Mouse (Mus musculus) granulocyte monocyte progenitor cell, adult 5-6 weeks (primary cell): ENCODE measurements around the gene Prr36. TPM values are rescaled to one million over a fixed set of nuclear protein-coding genes. Genes with fewer than 3 reads are reported as not detected.

Experiments
- ATAC-seq: replicated peaks from 2 replicates; pipeline ENCODE4 v1.8.0; 2016; ENCODE audit warnings: mild to moderate bottlenecking, moderate TSS enrichment, inconsistent platforms; ENCODE audit not compliant: poor library complexity, severe bottlenecking
- total RNA-seq, 2 experiments: library from RNA; stranded (forward) in 1 of 2; stranded (reverse) in 1 of 2; fragments of 200-712, 200-1000 nt in 1 of 2; fragments of >200 nt in 1 of 2; fragmentation: Nextera tagmentation in 1 of 2; gene quantifications; 2 replicates each; pipeline ENCODE4 v1.2.3; 2014 to 2017

Gene Prr36
- total RNA-seq, 2 experiments from 2014 or later: under 0.01 to 0.80 TPM

DNA sequence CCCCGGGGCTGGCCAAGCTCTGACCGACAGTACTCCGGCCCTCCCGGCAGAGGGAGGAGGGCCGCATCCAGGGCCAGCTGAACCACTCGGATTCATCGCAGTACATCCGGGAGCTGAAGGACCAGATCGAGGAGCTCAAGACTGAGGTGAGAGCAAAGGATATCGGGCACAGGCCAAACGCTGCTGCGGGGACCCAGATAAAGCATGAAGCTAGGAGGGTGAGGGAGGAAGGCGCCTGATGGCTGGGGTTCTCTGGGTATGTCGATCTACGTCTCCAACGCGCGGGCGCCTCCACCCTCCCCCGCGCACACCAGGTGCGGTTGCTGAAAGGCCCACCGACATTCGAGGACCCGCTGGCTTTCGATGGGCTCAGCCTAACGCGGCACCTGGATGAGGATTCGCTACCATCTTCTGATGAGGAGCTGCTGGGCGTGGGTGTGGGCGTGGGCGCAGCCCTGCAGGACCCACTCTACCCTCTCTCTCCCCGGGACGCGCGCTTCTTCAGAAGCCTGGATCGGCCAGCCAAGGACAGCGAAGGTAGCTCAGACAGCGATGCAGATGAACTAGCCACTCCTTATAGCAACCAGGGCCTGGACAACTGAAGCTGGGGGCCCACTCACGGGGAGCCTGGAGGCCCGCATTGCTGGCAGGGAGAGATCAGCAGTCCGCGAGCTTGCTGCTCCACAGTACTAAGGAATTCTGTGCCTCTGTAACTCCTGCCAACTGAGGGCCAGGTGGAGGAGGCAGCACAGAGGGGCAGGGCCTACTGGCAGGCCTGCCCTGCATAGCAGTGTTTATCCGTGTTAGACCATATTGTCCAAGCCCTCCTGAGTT lies 10.9 kb downstream of the Prr36 start:
- ATAC-seq: no peak

DNA sequence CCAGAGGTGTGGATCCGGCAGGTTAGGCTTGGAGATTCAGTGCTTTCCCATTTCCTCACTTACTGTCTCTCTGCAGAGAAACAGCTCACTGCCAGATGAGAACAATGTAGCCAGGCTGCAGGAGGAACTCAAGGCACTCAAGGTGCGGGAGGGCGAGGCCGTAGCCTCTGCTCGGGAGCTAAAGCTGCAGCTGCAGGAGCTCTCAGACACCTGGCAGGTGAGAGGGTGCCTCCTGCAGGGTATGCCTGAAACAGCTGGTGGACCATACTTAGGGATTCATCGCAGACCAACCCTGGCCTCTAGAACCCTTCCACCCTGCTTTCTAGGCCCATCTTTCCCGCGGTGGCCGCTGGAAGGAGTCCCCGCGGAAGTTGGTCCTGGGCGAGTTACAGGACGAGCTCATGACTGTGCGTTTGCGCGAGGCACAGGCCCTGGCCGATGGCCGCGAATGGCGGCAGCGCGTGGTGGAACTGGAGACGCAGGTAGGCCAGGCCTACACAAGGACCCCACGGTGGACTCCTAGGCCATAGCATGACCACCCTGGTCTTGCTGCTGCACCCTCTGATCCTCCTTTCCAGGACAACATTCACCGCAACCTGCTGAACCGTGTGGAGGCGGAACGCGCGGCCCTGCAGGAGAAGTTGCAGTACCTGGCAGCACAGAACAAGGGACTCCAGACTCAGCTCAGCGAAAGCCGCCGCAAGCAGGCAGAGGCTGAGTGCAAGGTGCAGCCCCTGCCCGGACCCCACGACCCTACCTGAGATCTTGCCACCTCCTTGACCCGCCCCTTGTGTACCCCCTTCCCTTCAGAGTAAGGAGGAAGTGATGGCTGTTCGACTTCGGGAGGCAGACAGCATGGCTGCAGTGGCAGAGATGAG lies 11.8 kb downstream of the Prr36 start:
- ATAC-seq: no peak

- peak; percentile 89 for ATAC-seq
Observed at GRCm38 (mm10) chr8:4201321-4201720, 15.9 kb downstream of the Prr36 start.

DNA sequence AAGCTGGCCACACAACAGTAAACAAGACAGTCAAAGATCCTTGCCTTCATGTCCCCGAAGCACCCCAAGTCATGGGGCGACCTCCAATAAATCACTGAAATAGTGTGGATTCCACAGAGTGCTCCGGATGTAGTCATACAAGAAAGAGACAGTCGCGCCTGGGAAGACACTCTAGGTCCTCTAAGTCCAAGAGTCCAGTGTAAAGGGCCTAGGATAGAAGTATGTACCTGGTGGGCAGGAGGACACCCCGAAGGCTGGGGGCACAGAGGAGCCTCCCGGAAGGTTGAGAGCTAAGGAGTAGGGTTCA lies 23.7 kb downstream of the Prr36 start:
- no peak for ATAC-seq

DNA sequence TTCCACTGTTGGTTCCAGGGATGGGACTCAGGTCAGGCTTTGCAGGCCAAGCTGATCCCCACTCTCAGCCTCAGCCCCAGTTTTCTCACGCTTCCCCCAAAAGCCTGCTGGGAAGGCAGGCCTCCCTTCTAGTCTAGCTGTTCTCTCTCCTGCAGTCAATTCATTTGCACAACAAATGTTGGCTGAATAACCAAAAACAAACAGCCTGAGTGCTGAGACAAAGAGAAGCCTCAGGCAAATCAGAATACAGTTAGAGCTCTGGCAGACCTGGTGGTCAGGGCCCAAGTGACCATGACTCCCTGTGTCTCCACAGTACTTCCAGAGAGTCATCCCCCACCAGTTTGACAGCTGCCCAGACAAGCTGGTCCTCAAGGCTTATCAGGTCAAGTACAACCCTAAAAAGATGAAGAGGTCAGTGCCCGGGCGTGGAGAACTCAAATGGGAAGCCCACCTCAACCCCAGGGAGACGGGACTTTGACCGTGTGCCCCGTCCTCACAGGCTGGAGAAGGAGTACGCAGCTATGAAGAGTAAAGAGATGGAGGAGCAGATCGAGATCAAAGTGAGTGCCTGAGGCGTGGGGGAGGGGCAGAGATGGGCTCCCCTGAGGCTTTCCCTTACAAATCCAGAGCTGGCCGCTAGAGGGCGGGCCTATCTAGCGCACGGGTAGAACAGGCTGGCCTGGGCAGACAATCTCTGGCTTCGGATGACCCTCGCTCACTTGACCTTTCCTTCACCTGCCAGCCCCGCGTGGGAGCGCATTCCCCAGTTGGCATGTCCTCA lies 24.3 kb downstream of the Prr36 start:
- peak; percentile 98 for ATAC-seq

- no peak for ATAC-seq
Observed at GRCm38 (mm10) chr8:4192305-4192704, 25.0 kb downstream of the Prr36 start.

DNA sequence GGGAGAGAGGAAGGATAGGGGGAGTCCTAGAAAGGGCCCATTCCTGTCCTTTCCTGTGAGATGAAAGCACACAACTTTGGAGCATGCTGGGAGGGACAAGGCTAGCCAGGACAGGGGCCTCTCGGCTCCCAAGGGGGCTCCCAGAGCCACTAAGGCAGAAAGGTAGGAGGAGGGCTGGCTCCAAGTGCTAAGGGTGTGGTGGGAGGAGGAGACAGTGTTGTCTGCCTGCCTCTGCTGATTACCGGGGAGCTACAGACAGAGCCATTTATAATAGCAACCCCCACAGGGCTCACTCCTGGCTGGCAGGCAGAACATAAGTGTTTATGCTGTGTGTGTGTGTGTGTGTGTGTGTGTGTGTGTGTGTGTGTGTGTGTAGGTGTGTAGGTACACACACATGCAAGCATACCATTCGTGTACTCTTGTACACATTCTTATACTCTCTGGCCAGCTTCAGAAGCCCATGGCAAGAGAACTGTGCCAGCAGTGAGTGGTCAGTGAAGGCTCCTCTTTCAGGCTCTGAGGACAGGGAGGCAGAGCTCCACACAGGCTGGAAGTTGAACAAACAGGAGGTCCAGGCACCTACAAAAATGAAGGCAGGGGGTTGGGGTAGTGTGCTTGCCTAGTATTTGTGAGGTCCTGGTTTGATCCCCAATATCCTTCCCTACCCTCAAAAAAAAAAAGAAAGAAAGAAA lies 28.1 kb downstream of the Prr36 start:
- no peak for ATAC-seq

DNA sequence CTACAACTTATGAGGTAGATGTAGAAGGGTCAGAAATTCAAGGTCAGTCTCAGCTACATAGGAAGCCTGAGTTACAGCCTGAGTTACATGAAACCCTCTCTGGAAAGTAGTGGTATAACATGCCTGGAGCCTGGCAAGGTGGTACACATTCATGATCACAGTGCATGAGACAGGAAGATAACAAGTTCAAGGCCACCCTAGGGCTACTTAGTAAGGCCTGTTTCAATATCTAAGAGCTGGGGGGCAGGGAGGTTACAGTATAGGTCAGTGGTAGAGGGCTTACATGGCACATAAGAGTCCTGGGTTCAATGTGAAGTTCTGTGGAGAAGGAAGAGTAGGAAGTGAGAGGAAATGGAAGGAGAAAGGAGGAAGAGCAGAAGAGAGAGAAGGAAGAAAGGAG lies 28.7 kb downstream of the Prr36 start:
- no peak for ATAC-seq

DNA sequence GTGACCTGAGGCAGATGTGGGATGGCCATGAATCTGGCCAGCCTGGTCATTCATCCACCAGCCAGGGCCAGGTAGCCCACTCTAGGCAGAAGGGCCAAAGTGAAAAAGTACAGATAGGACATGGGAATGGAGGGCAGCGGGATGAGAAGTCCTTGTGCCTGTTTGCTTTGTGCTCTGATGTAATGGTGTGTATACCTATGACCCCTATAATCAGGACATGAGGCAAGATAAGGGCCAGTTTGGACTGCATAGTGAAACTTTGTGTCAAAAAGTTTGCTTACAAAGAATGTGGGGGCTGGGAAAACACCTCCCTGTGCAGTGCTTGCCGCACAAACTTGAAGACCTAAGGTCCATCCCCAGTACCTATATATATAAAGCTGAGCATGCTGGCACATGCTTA lies 31.1 kb downstream of the Prr36 start:
- no peak for ATAC-seq

DNA sequence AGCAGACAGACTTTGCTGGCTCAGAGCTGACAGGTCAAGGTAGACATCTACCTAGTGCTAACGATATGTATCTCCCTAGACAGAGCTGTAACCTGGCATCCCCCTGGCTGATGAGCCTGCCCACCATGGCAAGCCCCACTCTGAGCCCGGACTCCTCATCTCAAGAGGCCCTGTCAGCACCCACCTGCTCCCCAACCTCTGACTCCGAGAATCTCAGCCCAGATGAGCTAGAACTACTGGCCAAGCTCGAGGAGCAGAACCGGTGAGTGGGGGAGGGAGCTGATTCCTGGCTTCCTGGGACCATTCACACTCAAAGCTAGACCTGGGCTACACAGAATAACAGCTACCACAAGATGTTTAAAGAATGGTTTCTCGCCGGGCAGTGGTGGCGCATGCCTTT lies 33.9 kb downstream of the Prr36 start:
- ATAC-seq: no peak

DNA sequence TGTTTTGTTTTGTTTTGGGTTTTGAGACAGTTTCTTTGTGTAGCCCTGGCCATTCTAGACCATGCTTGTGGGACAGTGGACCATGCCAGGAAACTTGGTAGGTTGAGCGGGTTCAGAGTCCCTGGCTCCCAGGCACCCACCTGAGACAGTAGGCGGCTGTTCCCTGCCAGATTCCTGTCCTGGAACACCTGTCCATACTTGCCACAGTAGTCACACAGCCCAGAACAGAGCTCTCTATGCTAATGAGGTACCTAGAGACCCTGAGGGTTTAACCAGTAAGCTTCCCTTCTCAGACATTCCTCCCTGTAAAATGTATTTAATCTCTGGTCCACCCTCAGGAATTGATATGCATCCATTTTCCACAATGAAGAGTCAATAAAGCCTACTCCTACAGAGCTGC lies 43.2 kb downstream of the Prr36 start:
- ATAC-seq: no peak

DNA sequence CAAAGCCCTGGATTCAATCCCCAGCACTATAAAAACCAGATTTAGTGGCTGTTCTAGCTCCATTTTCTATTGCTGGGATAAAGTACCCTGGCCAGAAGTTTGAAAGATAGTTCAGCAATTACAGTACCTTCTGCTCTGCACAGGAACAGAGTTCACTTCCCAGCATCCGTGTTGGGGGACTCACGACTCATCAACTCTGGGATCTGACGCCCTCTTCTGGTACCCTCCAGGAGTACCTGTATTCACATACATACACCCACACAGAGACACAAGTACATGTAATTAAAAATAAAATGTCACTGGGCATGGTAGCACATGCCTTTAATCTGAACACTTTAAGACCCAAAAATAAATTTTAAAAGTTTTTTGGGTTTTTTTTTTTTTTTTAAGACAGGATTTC lies 44.8 kb downstream of the Prr36 start:
- ATAC-seq: no peak

GRCm38 (mm10) chr8:4167918-4168317 lies 49.3 kb downstream of the Prr36 start:
- no peak for ATAC-seq

DNA sequence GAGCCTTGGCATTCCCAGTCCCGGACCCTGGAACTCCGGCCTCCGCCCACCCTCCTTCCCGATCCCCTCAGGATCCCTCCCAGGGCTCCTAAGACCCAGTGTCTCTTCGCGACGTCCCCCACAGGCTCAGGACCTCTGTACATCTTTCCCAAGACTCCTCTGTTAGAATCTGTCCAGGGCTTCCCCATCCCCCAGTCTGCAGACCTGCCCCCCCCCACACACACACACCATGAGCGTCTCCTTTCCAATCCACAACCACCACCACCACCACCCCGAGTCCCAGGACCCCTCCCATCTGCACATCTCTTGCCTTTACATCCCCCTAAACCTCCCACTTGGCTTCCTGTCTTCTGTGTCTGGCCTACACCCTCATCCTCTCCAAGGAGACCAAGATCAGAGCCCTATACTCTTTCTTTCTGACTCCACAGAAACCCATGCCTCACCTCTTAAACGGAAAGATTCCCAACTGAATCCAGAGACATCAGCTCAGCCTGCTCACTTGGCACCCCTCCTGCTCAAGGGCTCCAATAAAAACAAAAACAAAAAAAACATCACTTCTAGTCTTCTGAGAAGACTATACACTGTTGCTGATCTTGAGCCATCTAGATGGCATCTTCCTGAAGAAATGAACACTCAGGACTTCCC lies 50.3 kb downstream of the Prr36 start:
- ATAC-seq: no peak

DNA sequence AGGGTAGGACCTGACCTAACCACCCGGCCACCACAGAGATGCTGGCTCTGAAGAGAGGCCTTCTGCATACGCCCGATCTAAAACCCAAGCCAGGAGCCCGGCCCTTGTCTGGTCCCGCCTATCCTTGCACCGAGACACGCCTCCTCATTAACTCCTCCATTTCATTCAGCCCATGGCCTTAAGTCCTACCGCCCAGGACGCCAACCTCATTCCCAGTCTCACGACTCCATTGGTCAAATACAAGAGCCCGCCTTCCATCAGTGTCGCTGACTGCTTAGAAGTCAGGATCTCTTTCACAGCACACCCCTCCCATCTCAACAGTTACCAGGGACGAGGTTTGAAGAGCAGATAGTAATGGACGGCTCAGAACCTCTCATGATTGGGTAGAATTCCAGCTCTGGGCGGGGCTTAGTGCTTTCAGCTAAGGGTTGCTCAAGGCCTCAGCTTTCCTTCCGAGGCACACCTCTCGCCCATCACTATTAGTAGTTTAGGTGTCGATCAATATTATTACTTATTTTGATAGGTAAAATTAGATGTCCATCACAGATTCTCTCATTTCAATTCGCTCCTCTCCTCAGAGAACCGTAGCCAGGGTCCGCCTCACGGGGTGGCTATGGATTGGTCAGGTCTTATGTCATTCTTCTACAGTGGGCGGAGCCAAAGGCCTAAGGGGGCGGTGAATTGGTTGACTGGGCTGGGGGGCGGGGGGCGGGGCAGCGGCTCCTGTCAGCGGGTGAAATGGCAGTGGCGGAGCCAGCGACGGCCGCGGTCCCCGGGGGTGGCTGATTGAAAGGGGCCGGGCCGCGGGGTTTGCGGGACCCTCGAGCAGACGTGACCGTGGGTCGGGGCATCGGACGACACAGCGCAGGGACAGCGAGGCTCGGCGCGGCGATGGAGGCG lies 51.2 kb downstream of the Prr36 start, which contains the start of gene Evi5l:
TSS of gene Evi5l (plus strand) at position 716 of the 900 bp plus-strand sequence.
- peak; percentile 81 for ATAC-seq

DNA sequence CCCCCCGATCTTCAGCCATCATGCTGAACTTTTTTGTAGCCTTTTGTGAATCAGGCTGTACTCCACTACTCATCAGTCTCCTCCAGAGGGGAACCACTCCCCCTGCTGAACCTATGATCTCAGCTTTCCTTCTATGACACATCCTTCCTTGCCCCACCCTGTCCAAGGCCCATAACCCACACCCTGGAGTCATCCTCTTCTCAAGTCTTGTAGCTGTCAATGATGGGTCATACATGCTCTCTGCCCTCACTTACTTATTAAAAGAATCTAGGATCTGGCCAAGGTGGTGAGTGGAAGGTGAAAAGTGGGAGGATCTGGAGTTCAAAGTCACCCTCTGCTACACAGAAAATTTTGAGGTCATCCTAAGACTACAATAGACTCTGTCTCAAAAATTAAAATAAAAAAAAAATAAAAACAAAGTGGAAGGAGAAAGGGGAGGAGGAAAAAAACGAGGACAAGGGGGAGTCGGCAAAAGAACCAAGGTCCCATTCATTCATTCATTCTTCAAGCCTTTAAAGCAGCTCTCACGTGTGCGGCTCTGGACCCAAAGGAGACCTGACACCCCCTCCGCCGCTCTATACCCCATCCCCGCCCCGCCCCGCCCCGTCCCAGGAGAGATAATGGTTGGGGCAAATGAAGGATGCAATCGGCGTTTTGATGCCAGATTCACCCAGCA lies 51.9 kb downstream of the Prr36 start:
- ATAC-seq: peak; percentile 16; the same call in 1 of the 2 replicates

GRCm38 (mm10) chr8:4162786-4163185 lies 54.5 kb downstream of the Prr36 start:
- no peak for ATAC-seq
